Mouse (Mus musculus) G1E (cell line): ENCODE data around the gene Gm4787. TPM values are rescaled to one million over a fixed set of nuclear protein-coding genes. Genes with fewer than 3 reads are reported as not detected.
"Not testable (repeated sequence)": the region's sequence is repeated elsewhere in the genome, so short reads cannot be mapped to it uniquely, and the experiment has no call there.

ENCODE experiments used
- ATAC-seq: 2 replicates; pipeline ENCODE4 v1.8.0; 2016; ENCODE audit warnings: mild to moderate bottlenecking; ENCODE audit not compliant: insufficient number of reproducible peaks, poor library complexity, low FRiP score, severe bottlenecking; ENCODE audit errors: extremely low read depth
- DNase-seq: peaks from one replicate; pipeline ENCODE4 v3.0.0; 2012; ENCODE audit warnings: low spot score
- H3K27me3 ChIP-seq: 2 replicates; pipeline ENCODE4 v1.6.1; 2012; ENCODE audit warnings: mild to moderate bottlenecking, low read length, inconsistent platforms; ENCODE audit not compliant: insufficient read depth
- H3K36me3 ChIP-seq: replicated peaks from 2 replicates; pipeline ENCODE3; 2012; ENCODE audit warnings: mild to moderate bottlenecking, inconsistent platforms
- H3K4me1 ChIP-seq: 2 replicates; pipeline ENCODE4 v1.6.1; 2012; ENCODE audit warnings: low read depth, low read length, inconsistent platforms, mixed read lengths; ENCODE audit not compliant: insufficient read depth
- H3K4me3 ChIP-seq: 2 replicates; pipeline ENCODE4 v1.5.1; 2012; ENCODE audit warnings: low read depth, mild to moderate bottlenecking, inconsistent platforms, low read length, moderate library complexity, mixed read lengths
- H3K9me3 ChIP-seq: replicated peaks from 2 replicates; pipeline ENCODE4 v1.6.1; 2012; ENCODE audit warnings: inconsistent platforms
- CTCF ChIP-seq: IDR thresholded peaks from 2 replicates; pipeline ENCODE4 v1.5.1; 2012; ENCODE audit warnings: low read depth, low read length, inconsistent platforms, mixed read lengths
- GATA1 ChIP-seq: IDR thresholded peaks from 2 replicates; pipeline ENCODE4 v1.6.1; 2012; ENCODE audit warnings: borderline replicate concordance, low read length, inconsistent platforms, mixed read lengths
- GATA2 ChIP-seq: IDR thresholded peaks from 2 replicates; pipeline ENCODE4 v1.6.1; 2012; ENCODE audit warnings: low read depth, low read length, inconsistent platforms, borderline replicate concordance
- POLR2AphosphoS5 ChIP-seq: IDR thresholded peaks from 2 replicates; pipeline ENCODE4 v1.6.1; 2012; ENCODE audit warnings: low read depth, low read length, inconsistent platforms; ENCODE audit not compliant: insufficient replicate concordance
- TAL1 ChIP-seq: conservative IDR thresholded peaks from 2 replicates; pipeline ENCODE4 v1.6.1; 2012; ENCODE audit warnings: low read depth, low read length, inconsistent platforms, mixed read lengths
- polyA plus RNA-seq: library from polyadenylated mRNA; stranded (reverse); fragments of >175 nt; gene quantifications from 2 replicates; pipeline ENCODE4 v1.2.3, GENCODE M21; 2012
- total RNA-seq, 2 experiments: library from RNA; stranded (forward) in 1 of 2; stranded (reverse) in 1 of 2; fragments of 200-1000 nt in 1 of 2; fragments of >200 nt in 1 of 2; fragmentation: Nextera tagmentation in 1 of 2; gene quantifications; 2 replicates each; pipeline ENCODE4 v1.2.3; 2014 to 2017

Gene Gm4787
- total RNA-seq (2014; fragmentation: Nextera tagmentation) (0.68 and 2.2 TPM in 2 replicates), total RNA-seq (2017) (0.70 and 0.82 TPM in 2 replicates), polyA plus RNA-seq (not detected in 2 replicates)

- ATAC-seq, H3K27me3 ChIP-seq, H3K4me1 ChIP-seq, H3K4me3 ChIP-seq, DNase-seq, H3K9me3 ChIP-seq, H3K36me3 ChIP-seq: not testable (repeated sequence)
Observed at GRCm38 (mm10) chr12:81379364-81379763, at the start of gene Gm4787. TSS of gene Gm4787 (minus strand) at chr12:81379464.

GRCm38 (mm10) chr12:81421846-81422245 lies 42.6 kb upstream of the Gm4787 start, which contains the start of gene Adam4:
TSS of gene Adam4 (minus strand) at chr12:81421946.
- TF ChIP-seq GATA2: no peak
- TF ChIP-seq CTCF: no peak
- TF ChIP-seq GATA1: no peak
- no peak for TF ChIP-seq POLR2AphosphoS5
- no peak for TF ChIP-seq TAL1
- no peak for ATAC-seq
- H3K27me3 ChIP-seq: no peaks in the 10 kb centered on the region

GRCm38 (mm10) chr12:81413211-81413610 lies 33.9 kb upstream of the Gm4787 start:
- no peaks in the 10 kb centered on the region for H3K36me3 ChIP-seq
- no peak for TF ChIP-seq POLR2AphosphoS5
- no peak for TF ChIP-seq GATA1
- TF ChIP-seq TAL1: no peak
- TF ChIP-seq CTCF: no peak
- TF ChIP-seq GATA2: no peak
- no peak for ATAC-seq

More at GRCm38 (mm10) chr12:81421846-81422245, 42.6 kb upstream of the Gm4787 start, which contains the start of gene Adam4:
- no peak within 1 kb of the TSS for H3K4me3 ChIP-seq
- peaks cover 24% of the 10 kb centered on the region for H3K9me3 ChIP-seq
- DNase-seq: no peak
- peaks cover 3% of the 10 kb centered on the region for H3K36me3 ChIP-seq
- H3K4me1 ChIP-seq: no peaks in the 10 kb centered on the region

GRCm38 (mm10) chr12:81408966-81409365 lies 29.7 kb upstream of the Gm4787 start:
- TF ChIP-seq CTCF (no peak), GATA1 (no peak), POLR2AphosphoS5 (no peak), TAL1 (no peak), GATA2 (no peak)
- DNase-seq (no peak), ATAC-seq (no peak)
- Histone ChIP-seq H3K4me1 (no peaks in the 10 kb centered on the region), H3K9me3 (no peaks in the 10 kb centered on the region), H3K4me3 (no peak overlapping the region), H3K27me3 (no peaks in the 10 kb centered on the region), H3K36me3 (peaks cover 4% of the 10 kb centered on the region)

More at GRCm38 (mm10) chr12:81413211-81413610, 33.9 kb upstream of the Gm4787 start:
- Histone ChIP-seq H3K9me3 (no peaks in the 10 kb centered on the region), H3K27me3 (no peaks in the 10 kb centered on the region), H3K4me1 (no peaks in the 10 kb centered on the region), H3K4me3 (no peak overlapping the region)
- DNase-seq: no peak

- no peaks in the 10 kb centered on the region for H3K27me3 ChIP-seq
- no peaks in the 10 kb centered on the region for H3K9me3 ChIP-seq
- peaks cover 4% of the 10 kb centered on the region for H3K36me3 ChIP-seq
- DNase-seq: peak; percentile 28
- peaks cover 4% of the 10 kb centered on the region for H3K4me1 ChIP-seq
- ATAC-seq: peak; percentile 54
- TF ChIP-seq CTCF (peak; percentile 63), POLR2AphosphoS5 (no peak)
- no peak overlapping the region for H3K4me3 ChIP-seq
Observed at GRCm38 (mm10) chr12:81402187-81402586, 22.9 kb upstream of the Gm4787 start.

GRCm38 (mm10) chr12:81333841-81334240 lies 45.4 kb downstream of the Gm4787 start:
- Histone ChIP-seq H3K4me1 (no peaks in the 10 kb centered on the region), H3K27me3 (peaks cover 17% of the 10 kb centered on the region), H3K36me3 (no peaks in the 10 kb centered on the region), H3K9me3 (no peaks in the 10 kb centered on the region), H3K4me3 (no peak overlapping the region)
- TF ChIP-seq TAL1: no peak
- TF ChIP-seq GATA1: no peak
- TF ChIP-seq POLR2AphosphoS5: no peak
- TF ChIP-seq CTCF: no peak
- no peak for TF ChIP-seq GATA2
- no peak for DNase-seq
- ATAC-seq: no peak
